Mouse (Mus musculus) CH12.LX (cell line): ENCODE results near the gene Dynlt1c. TPM values are rescaled to one million over a fixed set of nuclear protein-coding genes. Genes with fewer than 3 reads are reported as not detected.
"Not testable (repeated sequence)": the region's sequence is repeated elsewhere in the genome, so short reads cannot be mapped to it uniquely, and the experiment has no call there.

Experiments used
- DNase-seq: peaks from one replicate; pipeline ENCODE4 v3.0.0-alpha.2; 2013; ENCODE audit errors: extremely low read depth
- H3K27ac ChIP-seq: 2 replicates; pipeline ENCODE4 v1.5.1; 2012; ENCODE audit warnings: low read depth, mild to moderate bottlenecking, control low read depth, moderate library complexity; ENCODE audit not compliant: insufficient read depth
- H3K27me3 ChIP-seq: replicated peaks from 2 replicates; pipeline ENCODE3; 2012; ENCODE audit warnings: inconsistent platforms
- H3K36me3 ChIP-seq, 2 experiments: replicated peaks in 1 of 2; 2 replicates each; pipeline versions ENCODE3 to v1.6.1; 2012; ENCODE audit warnings: inconsistent platforms in 1 of 2, low read length in 1 of 2, mild to moderate bottlenecking in 1 of 2, mixed read lengths in 1 of 2, moderate library complexity in 1 of 2; ENCODE audit not compliant: control insufficient read depth in 1 of 2, insufficient read depth in 1 of 2
- H3K4me1 ChIP-seq, 2 experiments: 2 replicates each; pipeline ENCODE4 v1.6.1; 2012; ENCODE audit warnings: inconsistent platforms in 1 of 2, moderate library complexity in 1 of 2; ENCODE audit not compliant: insufficient read depth in 2 of 2, control insufficient read depth in 1 of 2
- H3K4me2 ChIP-seq: 2 replicates; pipeline ENCODE4 v1.6.1; 2012; ENCODE audit warnings: low read depth, mild to moderate bottlenecking, control low read depth; ENCODE audit not compliant: poor library complexity, insufficient read depth, severe bottlenecking
- H3K4me3 ChIP-seq, 3 experiments: fragments of 150-350 bp in 1 of 3; sonication (generic) in 1 of 3; replicated peaks in 1 of 3; 2 replicates each; pipeline versions ENCODE3 to v1.5.1; 2011 to 2012; ENCODE audit warnings: low read depth in 2 of 3, low read length in 2 of 3, mild to moderate bottlenecking in 2 of 3, moderate library complexity in 2 of 3, control low read depth in 1 of 3, improper control_type of control experiment in 1 of 3, inconsistent platforms in 1 of 3, mixed read lengths in 1 of 3; ENCODE audit not compliant: poor library complexity in 1 of 3
- H3K79me2 ChIP-seq: replicated peaks from 2 replicates; pipeline ENCODE4 v1.6.1; 2012; ENCODE audit warnings: mild to moderate bottlenecking, moderate library complexity; ENCODE audit not compliant: control insufficient read depth, poor library complexity, insufficient read depth, severe bottlenecking; ENCODE audit errors: extremely low read depth
- H3K9ac ChIP-seq: 2 replicates; pipeline ENCODE4 v1.6.1; 2012; ENCODE audit warnings: low read depth, mild to moderate bottlenecking, control low read depth, moderate library complexity; ENCODE audit not compliant: insufficient read depth
- H3K9me3 ChIP-seq: replicated peaks from 2 replicates; pipeline ENCODE3; 2012; ENCODE audit warnings: low read length, inconsistent platforms, mixed read lengths
- BHLHE40 ChIP-seq: IDR thresholded peaks from 2 replicates; pipeline ENCODE4 v1.6.1; 2011; ENCODE audit warnings: mild to moderate bottlenecking, low read depth, low read length, improper control_type of control experiment
- MAFK ChIP-seq: IDR thresholded peaks from 2 replicates; pipeline ENCODE4 v1.6.1; 2011; ENCODE audit warnings: low read length, improper control_type of control experiment; ENCODE audit not compliant: insufficient replicate concordance
- MXI1 ChIP-seq: IDR thresholded peaks from 2 replicates; pipeline ENCODE4 v1.6.1; 2011; ENCODE audit warnings: mild to moderate bottlenecking, low read depth, low read length, improper control_type of control experiment
- NRF1 ChIP-seq: IDR thresholded peaks from 2 replicates; pipeline ENCODE4 v1.6.1; 2014; ENCODE audit warnings: low read depth, mild to moderate bottlenecking, inconsistent platforms, low read length, improper control_type of control experiment, moderate library complexity
- SIN3A ChIP-seq: IDR thresholded peaks from 2 replicates; pipeline ENCODE4 v1.6.1; 2012; ENCODE audit warnings: low read length, improper control_type of control experiment, inconsistent platforms
- TCF12 ChIP-seq: IDR thresholded peaks from 2 replicates; pipeline ENCODE4 v1.6.1; 2014; ENCODE audit warnings: low read depth, mild to moderate bottlenecking, inconsistent platforms, low read length, improper control_type of control experiment
- dilution Hi-C: fragments of 300-500 bp; cut with MboI; formaldehyde crosslinking; loops from 2 replicates; pipeline ENCODE4 v1.14.3; 2020; ENCODE audit warnings: low sequenced_read_pairs; ENCODE audit not compliant: extremely low pct_unique_long_range_greater_than_20kb, extremely low pct_ligation_motif_present
- in situ Hi-C: fragments of 300-500 bp; cut with MboI; formaldehyde crosslinking; loops from 3 replicates; pipeline ENCODE4 v1.14.3; 2019; ENCODE audit warnings: low sequenced_read_pairs, low pct_ligation_motif_present, low pct_unique_long_range_greater_than_20kb, mixed read lengths
- polyA plus RNA-seq: library from polyadenylated mRNA; unstranded; fragments of >175 nt; gene quantifications from 2 replicates; pipeline ENCODE4 v1.2.1, GENCODE M21; 2012; ENCODE audit warnings: low read depth; ENCODE audit not compliant: insufficient read length
- total RNA-seq, 2 experiments: library from RNA; depleted of rRNA; stranded (reverse); fragments of 300-350 nt in 1 of 2; fragments of >200 nt in 1 of 2; gene quantifications; 2 replicates each; pipeline ENCODE4 v1.2.3; 2012 to 2014

Dynlt1c gene
- total and polyA plus RNA-seq, 3 experiments = 2.3 to 16.5 (median 11.2) TPM

DNA sequence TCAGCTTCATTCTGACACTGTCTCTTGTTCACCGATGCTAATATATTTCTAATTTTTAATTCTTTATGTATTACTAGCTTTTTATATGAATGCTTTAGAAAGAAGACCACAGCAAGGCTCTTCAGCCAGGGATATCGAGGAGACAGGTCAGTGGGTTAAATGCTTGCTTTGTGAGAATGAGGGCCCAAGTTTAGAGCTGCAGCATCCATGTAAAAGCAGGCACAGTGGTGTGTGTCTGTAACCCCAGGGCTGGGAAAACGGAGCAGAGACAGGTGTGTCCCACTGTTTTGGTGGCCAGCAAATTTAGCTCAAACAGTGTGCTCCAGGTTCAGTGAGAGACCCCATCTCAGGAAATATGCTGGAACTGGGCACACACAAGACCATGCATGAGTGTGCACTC is 46.0 kb downstream of the Dynlt1c start:
- H3K79me2 ChIP-seq, H3K27ac ChIP-seq, H3K9ac ChIP-seq, dilution Hi-C loops, H3K27me3 ChIP-seq, H3K9me3 ChIP-seq, H3K4me1 ChIP-seq, H3K4me2 ChIP-seq, H3K4me3 ChIP-seq, in situ Hi-C loops, DNase-seq: not testable (repeated sequence)
- peaks cover 0 to 12% of the 10 kb centered on the region in 2 experiments for H3K36me3 ChIP-seq

DNA sequence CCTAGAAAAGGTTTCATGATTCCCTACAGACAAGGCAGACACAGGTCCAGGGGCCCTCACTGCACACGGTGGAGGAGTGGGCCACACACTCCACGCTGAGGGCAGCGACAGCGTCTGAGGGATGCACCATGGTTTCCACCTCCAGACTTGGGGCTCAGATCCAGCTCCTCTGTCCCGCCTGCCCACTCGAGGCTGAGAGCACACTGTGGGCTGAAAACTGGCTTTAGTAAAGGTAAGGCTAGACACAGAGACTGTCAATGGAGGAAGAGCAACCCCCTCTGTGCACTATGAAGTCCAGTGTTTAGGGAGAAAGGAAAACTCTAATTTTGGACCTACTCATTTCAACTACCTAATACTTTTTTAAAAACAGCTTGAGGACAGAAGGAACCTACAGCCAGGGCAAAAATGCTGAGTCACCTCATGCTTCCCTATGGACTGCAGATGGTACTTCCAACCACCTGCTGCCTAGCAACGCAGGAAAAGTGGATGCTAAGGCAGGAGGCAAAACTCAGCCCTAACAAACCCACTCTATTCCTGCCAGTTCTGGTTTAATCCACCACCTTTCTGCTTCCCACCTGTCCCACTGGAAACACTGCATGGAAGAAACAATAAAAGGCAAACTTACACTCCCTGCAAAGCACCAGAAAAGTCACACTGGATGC is 49.6 kb downstream of the Dynlt1c start:
- peaks cover 0 to 12% of the 10 kb centered on the region in 2 experiments for H3K36me3 ChIP-seq
- H3K79me2 ChIP-seq, H3K4me1 ChIP-seq, H3K27ac ChIP-seq, dilution Hi-C loops, DNase-seq, H3K9me3 ChIP-seq, H3K27me3 ChIP-seq, H3K4me2 ChIP-seq, in situ Hi-C loops, H3K9ac ChIP-seq, H3K4me3 ChIP-seq: not testable (repeated sequence)
- 0 out of 2 replicates have a peak, but pooled peaks have one; percentile 9 for TF ChIP-seq MAFK

GRCm38 (mm10) chr17:6653341-6653946 is 52.0 kb downstream of the Dynlt1c start:
- H3K9ac ChIP-seq, dilution Hi-C loops, H3K4me1 ChIP-seq, H3K4me2 ChIP-seq, H3K9me3 ChIP-seq, in situ Hi-C loops, H3K27ac ChIP-seq, H3K36me3 ChIP-seq, H3K4me3 ChIP-seq, H3K79me2 ChIP-seq, DNase-seq, H3K27me3 ChIP-seq: not testable (repeated sequence)

GRCm38 (mm10) chr17:6655087-6655511 is 53.6 kb downstream of the Dynlt1c start:
- H3K36me3 ChIP-seq, H3K79me2 ChIP-seq, dilution Hi-C loops, H3K27me3 ChIP-seq, H3K9me3 ChIP-seq, in situ Hi-C loops, H3K4me1 ChIP-seq: not testable (repeated sequence)
- peak overlapping the region; percentile 4; the same call in 1 of the 2 replicates for H3K4me2 ChIP-seq
- peak overlapping the region; percentile 82 for H3K9ac ChIP-seq
- peak overlapping the region; percentile 70 for H3K27ac ChIP-seq
- TF ChIP-seq MXI1 = peak; percentile 51; the same call in 1 of the 2 replicates
- 0 out of 2 replicates have a peak, but pooled peaks have one; percentile 55 for TF ChIP-seq SIN3A
- 0 out of 2 replicates have a peak, but pooled peaks have one; percentile 5 for TF ChIP-seq TCF12
- TF ChIP-seq BHLHE40 = 0 out of 2 replicates have a peak, but pooled peaks have one; percentile 7
- TF ChIP-seq NRF1 = peak; percentile 37; the same call in 1 of the 2 replicates
- peak overlapping the region; percentile 56 to 86 (median 72) for H3K4me3 ChIP-seq
- DNase-seq = peak; percentile 56
